Mouse (Mus musculus) layer of hippocampus, adult 11-12 months (tissue): ENCODE data around the gene Aff3.

Source experiments
- DNase-seq: peaks from one replicate; pipeline ENCODE4 v3.0.0; 2022; ENCODE audit warnings: low spot score

The Aff3 gene

GRCm38 (mm10) chr1:38171874-38172273 lies 492.9 kb downstream of the Aff3 start:
- no peak for DNase-seq

- no peak for DNase-seq
Measured at GRCm38 (mm10) chr1:38165696-38166095, 499.1 kb downstream of the Aff3 start.

DNA sequence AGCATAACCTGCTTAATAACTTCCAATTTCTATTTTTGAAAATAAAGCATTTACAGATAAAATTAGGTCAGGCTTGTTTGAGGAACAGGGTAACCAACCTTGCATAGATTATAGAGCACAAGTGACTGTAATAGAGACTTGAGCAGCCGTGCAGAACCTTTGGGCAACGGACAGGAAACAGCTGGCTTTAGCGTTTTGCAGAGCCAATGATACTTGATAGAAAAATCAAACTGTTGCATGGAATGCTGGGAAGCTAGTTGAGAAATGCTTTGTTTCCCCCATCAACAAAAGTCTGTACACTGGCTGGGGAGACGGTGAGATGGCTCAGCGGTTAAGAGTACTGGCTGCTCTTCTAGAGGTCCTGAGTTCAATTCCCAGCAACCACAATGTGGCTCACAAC lies 514.7 kb downstream of the Aff3 start:
- no peak for DNase-seq

GRCm38 (mm10) chr1:38146008-38146407 lies 518.7 kb downstream of the Aff3 start:
- DNase-seq, result no peak

- DNase-seq, result no peak
Measured at GRCm38 (mm10) chr1:38141371-38141770, 523.4 kb downstream of the Aff3 start.

DNA sequence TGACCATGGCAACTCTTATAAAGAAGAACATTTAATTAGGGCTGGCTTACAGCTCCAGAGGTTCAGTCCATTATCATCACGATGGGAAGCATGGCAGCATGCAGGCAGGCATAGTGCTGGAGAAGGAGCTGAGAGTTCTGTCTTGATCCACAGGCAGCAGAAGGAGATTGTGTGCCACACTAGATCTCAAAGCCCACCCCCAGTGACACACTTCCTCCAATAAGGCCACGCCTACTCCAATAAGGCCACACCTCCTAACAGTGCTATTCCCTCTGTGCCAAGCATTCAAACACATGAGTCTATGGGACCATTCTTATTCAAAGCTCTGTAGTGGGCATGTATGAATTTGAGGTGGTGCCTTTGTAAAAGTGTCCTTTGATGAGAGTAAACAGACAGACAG lies 523.8 kb downstream of the Aff3 start:
- no peak for DNase-seq

- no peak for DNase-seq
Measured at GRCm38 (mm10) chr1:38139396-38139795, 525.4 kb downstream of the Aff3 start.

- no peak for DNase-seq
Measured at GRCm38 (mm10) chr1:38132942-38133341, 531.8 kb downstream of the Aff3 start.

- DNase-seq, result no peak
Measured at GRCm38 (mm10) chr1:38130715-38131483, 533.9 kb downstream of the Aff3 start.

- peak; percentile 94 for DNase-seq
Measured at GRCm38 (mm10) chr1:38129501-38130267, 535.1 kb downstream of the Aff3 start, which contains the start of gene Rev1. Rev1 (minus strand) TSS chr1:38129801.

DNA sequence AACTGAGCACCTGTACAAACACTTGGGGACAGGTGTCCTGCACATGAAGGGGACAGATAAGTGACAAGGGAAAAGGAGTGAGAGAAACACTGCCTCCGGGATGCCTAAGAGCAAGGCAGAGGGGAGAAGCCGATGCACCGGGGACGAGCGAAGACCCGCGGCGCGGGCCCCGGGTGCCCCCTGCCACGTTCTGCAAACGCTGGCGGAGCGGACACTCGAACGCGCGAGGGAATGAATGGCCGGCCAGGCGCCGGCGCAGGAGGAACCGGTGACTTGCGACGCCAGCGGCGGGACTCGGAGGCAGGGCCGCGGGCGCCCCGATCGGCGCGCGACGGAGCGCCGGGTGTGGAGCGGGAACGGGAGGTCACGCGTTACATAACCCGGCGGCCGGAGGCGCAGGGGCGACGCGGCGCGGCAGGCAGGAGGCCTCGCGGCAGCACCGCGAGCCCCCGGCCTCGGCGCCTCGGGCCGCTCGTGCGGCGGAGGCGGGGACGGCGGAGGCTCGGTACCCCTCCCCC lies 535.8 kb downstream of the Aff3 start:
- peak; percentile 51 for DNase-seq
